Mouse (Mus musculus) ovary, postnatal 36 days (tissue): ENCODE results near the gene Sval1.

Source experiments
- DNase-seq: peaks from one replicate; pipeline ENCODE4 v3.0.0; 2022; ENCODE audit warnings: low spot score, mixed read lengths

The Sval1 gene

GRCm38 (mm10) chr6:41951330-41951729 lies at the start of gene Sval1:
Gene Sval1, plus strand, starts transcription at chr6:41951630.
- no peak for DNase-seq

- no peak for DNase-seq
Observed at GRCm38 (mm10) chr6:41911625-41912024, 39.8 kb upstream of the Sval1 start.

- no peak for DNase-seq
Observed at GRCm38 (mm10) chr6:41914883-41915282, 36.5 kb upstream of the Sval1 start.

GRCm38 (mm10) chr6:41967840-41968239 lies 16.4 kb downstream of the Sval1 start, which contains the start of gene Sval3:
Gene Sval3, plus strand, starts transcription at chr6:41968140.
- DNase-seq = no peak
